Mouse (Mus musculus) v-Abl transformed pro-B cells (cell line): ENCODE measurements around the gene Ankrd13c.

Experiments used
- in situ Hi-C, 2 experiments: fragments of 400-800 bp; cut with MboI; formaldehyde crosslinking; loops; one replicate each; pipeline ENCODE4 v1.15.1; 2025; ENCODE audit not compliant: unreplicated experiment in 2 of 2

Gene Ankrd13c

GRCm38 (mm10) chr3:157946843-157947358 is at the start of gene Ankrd13c:
Gene Ankrd13c (plus strand): TSS chr3:157947239.
- in situ Hi-C loops, result loop anchor here in 1 of 2 experiments (5.0 to 25.0 kb wide), 2 partner anchors 90 to 410 kb away; partner anchors contain the start of genes Lrrc40, Srsf11 and Zranb2

GRCm38 (mm10) chr3:157897645-157898044 is 49.4 kb upstream of the Ankrd13c start:
- in situ Hi-C loops, result no loop called here

GRCm38 (mm10) chr3:157899986-157900385 is 47.1 kb upstream of the Ankrd13c start:
- in situ Hi-C loops, result no loop called here

GRCm38 (mm10) chr3:157901721-157902120 is 45.3 kb upstream of the Ankrd13c start:
- in situ Hi-C loops, result no loop called here

- in situ Hi-C loops, result no loop called here
Measured at GRCm38 (mm10) chr3:157908166-157908565, 38.9 kb upstream of the Ankrd13c start.

GRCm38 (mm10) chr3:157910262-157910661 is 36.8 kb upstream of the Ankrd13c start:
- in situ Hi-C loops, result no loop called here

- in situ Hi-C loops, result no loop called here
Measured at GRCm38 (mm10) chr3:157912155-157912554, 34.9 kb upstream of the Ankrd13c start.

GRCm38 (mm10) chr3:157916336-157916735 is 30.7 kb upstream of the Ankrd13c start:
- in situ Hi-C loops, result no loop called here

GRCm38 (mm10) chr3:157921376-157921775 is 25.7 kb upstream of the Ankrd13c start:
- in situ Hi-C loops, result no loop called here

GRCm38 (mm10) chr3:157923268-157923835 is 23.7 kb upstream of the Ankrd13c start:
- in situ Hi-C loops, result no loop called here

- in situ Hi-C loops, result loop anchor here in 1 of 2 experiments (25.0 kb wide), 1 partner anchor 388 kb away; the partner anchor contains the start of gene Zranb2
Measured at GRCm38 (mm10) chr3:157924692-157925328, 22.2 kb upstream of the Ankrd13c start, which contains the start of gene Cth. Gene Cth (minus strand): TSS chr3:157925077.

GRCm38 (mm10) chr3:157925706-157926510 is 21.1 kb upstream of the Ankrd13c start:
- in situ Hi-C loops, result loop anchor here in 1 of 2 experiments (25.0 kb wide), 1 partner anchor 389 kb away; the partner anchor contains the start of gene Zranb2

GRCm38 (mm10) chr3:157926761-157927160 is 20.3 kb upstream of the Ankrd13c start:
- in situ Hi-C loops, result loop anchor here in 1 of 2 experiments (25.0 kb wide), 1 partner anchor 389 kb away; the partner anchor contains the start of gene Zranb2

- in situ Hi-C loops, result loop anchor here in 1 of 2 experiments (25.0 kb wide), 1 partner anchor 391 kb away; the partner anchor contains the start of gene Zranb2
Measured at GRCm38 (mm10) chr3:157928731-157929130, 18.3 kb upstream of the Ankrd13c start.

GRCm38 (mm10) chr3:157929417-157929816 is 17.6 kb upstream of the Ankrd13c start:
- in situ Hi-C loops, result loop anchor here in 1 of 2 experiments (25.0 kb wide), 1 partner anchor 392 kb away; the partner anchor contains the start of gene Zranb2

- in situ Hi-C loops, result loop anchor here (10.0 to 25.0 kb wide), 2 partner anchors 394 to 1573 kb away; partner anchors contain the start of gene Zranb2 (in 1 of the 2)
Measured at GRCm38 (mm10) chr3:157931592-157931991, 15.4 kb upstream of the Ankrd13c start.

GRCm38 (mm10) chr3:157932074-157932473 is 15.0 kb upstream of the Ankrd13c start:
- in situ Hi-C loops, result loop anchor here (10.0 to 25.0 kb wide), 2 partner anchors 395 to 1573 kb away; partner anchors contain the start of gene Zranb2 (in 1 of the 2)

GRCm38 (mm10) chr3:157933223-157933622 is 13.8 kb upstream of the Ankrd13c start:
- in situ Hi-C loops, result loop anchor here (10.0 to 25.0 kb wide), 2 partner anchors 396 to 1572 kb away; partner anchors contain the start of gene Zranb2 (in 1 of the 2)

- in situ Hi-C loops, result loop anchor here (10.0 to 25.0 kb wide), 2 partner anchors 397 to 1570 kb away; partner anchors contain the start of gene Zranb2 (in 1 of the 2)
Measured at GRCm38 (mm10) chr3:157934301-157934823, 12.7 kb upstream of the Ankrd13c start.

- in situ Hi-C loops, result loop anchor here (10.0 to 25.0 kb wide), 2 partner anchors 401 to 1566 kb away; partner anchors contain the start of gene Zranb2 (in 1 of the 2)
Measured at GRCm38 (mm10) chr3:157938585-157938984, 8.5 kb upstream of the Ankrd13c start.
